Mouse (Mus musculus): Measurements from ENCODE around the gene Cobll1. TPM values are rescaled to one million over a fixed set of nuclear protein-coding genes. Genes with fewer than 3 reads are reported as not detected.
A peak's percentile ranks its signal among the peaks of the same experiment; 100 is the strongest.

The Cobll1 gene
- polyA plus RNA-seq, 1 experiment from 2014 or later, result 4.3 TPM

DNA sequence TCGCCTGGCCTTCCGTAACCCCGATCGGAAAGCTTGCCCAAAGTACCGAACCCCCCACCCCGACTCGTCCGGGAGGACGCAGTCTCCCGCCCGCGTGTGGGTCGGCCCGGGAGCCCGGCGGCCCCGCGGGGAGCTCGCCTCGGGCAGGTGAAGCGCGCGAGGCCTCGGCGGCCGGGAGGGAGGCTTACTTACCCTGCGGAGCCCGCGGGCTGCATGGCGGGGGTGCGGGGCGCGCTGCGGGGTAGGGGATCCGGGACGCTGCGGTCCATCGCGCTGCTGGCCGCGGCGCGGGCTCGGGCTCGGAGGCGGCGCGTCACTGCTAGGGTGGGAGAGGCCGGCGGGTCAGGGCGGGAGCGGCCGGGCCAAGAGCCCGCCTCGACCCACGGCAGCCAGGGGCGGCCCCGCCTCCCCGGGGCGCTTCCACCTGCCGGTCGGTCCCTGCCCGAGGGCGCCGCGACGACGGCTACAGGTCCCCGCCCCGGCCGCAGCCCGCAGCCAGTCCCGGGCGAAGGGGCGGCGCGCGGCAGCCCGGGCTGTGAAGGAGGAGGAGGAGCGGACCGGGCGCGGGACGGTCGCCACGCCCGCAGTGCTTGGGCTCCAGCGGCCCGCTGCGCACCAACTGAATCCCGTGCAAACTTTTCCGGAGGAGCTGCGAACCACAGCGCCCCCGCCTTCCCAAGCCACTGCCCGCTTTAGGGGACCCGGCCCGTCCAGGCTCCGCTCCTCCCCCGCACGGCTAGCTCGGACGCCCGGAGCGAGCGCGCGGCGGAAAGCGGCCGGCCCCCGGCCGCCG is 836 bp downstream of the Cobll1 start:
- WGBS, result under 1% methylated on average over 89 of the region's 114 CpGs
- peak; percentile 47 for DNase-seq (ENCODE audit: low spot score)
- ATAC-seq (ENCODE audit: low FRiP score), result peak; percentile 86

DNA sequence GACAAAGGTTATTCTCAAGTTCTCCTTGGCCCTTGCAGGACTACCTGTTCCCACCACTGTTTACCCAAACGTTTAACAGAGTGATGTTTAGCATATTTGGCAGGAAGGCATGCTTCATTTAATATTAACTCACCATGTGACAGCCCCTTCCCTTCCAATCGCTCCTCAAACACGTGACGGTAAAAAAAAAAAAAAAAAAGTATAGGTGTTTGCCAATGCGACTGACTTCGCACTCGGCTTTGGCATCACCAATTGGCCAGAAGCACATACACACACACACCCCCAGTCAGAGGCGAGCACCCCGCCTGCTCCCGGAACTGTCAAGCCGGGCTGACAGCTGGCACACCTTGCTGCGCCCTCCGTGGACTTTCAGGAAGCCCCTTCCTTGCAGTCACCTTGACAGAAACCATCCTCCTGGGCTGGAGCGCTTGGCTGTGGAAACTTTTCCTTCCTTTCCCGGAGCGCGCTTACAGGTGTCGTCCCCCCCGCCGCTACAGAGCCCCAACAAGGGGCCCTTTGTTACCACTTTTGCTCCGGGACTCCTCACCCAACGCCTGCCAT is 1.5 kb downstream of the Cobll1 start:
- no peak overlapping the region for H3K27ac ChIP-seq
- WGBS, result under 1% methylated on average over 22 of the region's 22 CpGs
- H3K9ac ChIP-seq, result peak overlapping the region; percentile 61
- no peaks in the 10 kb centered on the region for H3K36me3 ChIP-seq (replicated peaks; ENCODE audit: control insufficient read depth, insufficient read depth)
- no peaks in the 10 kb centered on the region for H3K9me3 ChIP-seq (ENCODE audit: control insufficient read depth, low read length)
- peak overlapping the region; percentile 71 for H3K4me3 ChIP-seq (replicated peaks; ENCODE audit: low read length)
- DNase-seq (ENCODE audit: low spot score), result no peak
- H3K4me1 ChIP-seq (replicated peaks; ENCODE audit: control insufficient read depth, insufficient read depth, low read length), result 0 out of 2 replicates have a peak, but pooled peaks cover 7% of the 10 kb centered on the region
- H3K4me2 ChIP-seq (replicated peaks), result peak overlapping the region; percentile 80
- peaks cover 27% of the 10 kb centered on the region for H3K27me3 ChIP-seq (ENCODE audit: control insufficient read depth, insufficient read depth, low read length)
- ATAC-seq (ENCODE audit: low FRiP score), result peak; percentile 19; the same call in 1 of the 2 replicates

More for the DNA sequence above, 836 bp downstream of the Cobll1 start:
- H3K4me3 ChIP-seq (replicated peaks; ENCODE audit: low read length), result peak overlapping the region; percentile 71
- H3K9ac ChIP-seq, result peak overlapping the region; percentile 61
- H3K4me2 ChIP-seq (replicated peaks), result peak overlapping the region; percentile 80
- H3K4me1 ChIP-seq (replicated peaks; ENCODE audit: control insufficient read depth, insufficient read depth, low read length), result 0 out of 2 replicates have a peak, but pooled peaks cover 7% of the 10 kb centered on the region
- peaks cover 27% of the 10 kb centered on the region for H3K27me3 ChIP-seq (ENCODE audit: control insufficient read depth, insufficient read depth, low read length)
- no peaks in the 10 kb centered on the region for H3K36me3 ChIP-seq (replicated peaks; ENCODE audit: control insufficient read depth, insufficient read depth)
- peak overlapping the region; percentile 26; the same call in 1 of the 2 replicates for H3K27ac ChIP-seq
- no peaks in the 10 kb centered on the region for H3K9me3 ChIP-seq (ENCODE audit: control insufficient read depth, low read length)

DNA sequence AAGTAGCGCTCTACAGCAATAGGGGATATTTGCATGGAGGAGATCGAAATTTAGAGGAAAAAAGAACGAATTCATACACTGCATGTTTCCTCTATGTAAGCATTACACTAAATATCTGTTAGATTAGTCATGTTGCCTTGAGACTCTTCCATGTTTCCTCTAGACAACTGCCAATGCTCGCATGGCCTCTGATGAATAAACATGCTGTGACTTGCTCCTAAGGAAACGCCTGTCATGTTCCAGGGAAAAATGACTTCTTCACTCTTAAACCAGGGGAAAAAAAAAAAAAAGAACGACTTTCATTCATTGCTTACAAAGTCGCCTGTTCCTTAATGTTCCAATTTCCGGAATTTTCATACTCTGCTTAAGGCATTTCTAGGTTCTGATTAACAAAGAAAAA is 2.1 kb downstream of the Cobll1 start:
- DNase-seq (ENCODE audit: low spot score), result no peak
- peak overlapping the region; percentile 71; the same call in 1 of the 2 replicates for H3K4me3 ChIP-seq (replicated peaks; ENCODE audit: low read length)
- peaks cover 27% of the 10 kb centered on the region for H3K27me3 ChIP-seq (ENCODE audit: control insufficient read depth, insufficient read depth, low read length)
- no peak for ATAC-seq (ENCODE audit: low FRiP score)
- 53% methylated on average over 8 of the region's 8 CpGs for WGBS
- H3K4me1 ChIP-seq (replicated peaks; ENCODE audit: control insufficient read depth, insufficient read depth, low read length), result 0 out of 2 replicates have a peak, but pooled peaks cover 7% of the 10 kb centered on the region
- no peak overlapping the region for H3K27ac ChIP-seq
- H3K4me2 ChIP-seq (replicated peaks), result peak overlapping the region; percentile 80
- no peak overlapping the region for H3K9ac ChIP-seq
- no peaks in the 10 kb centered on the region for H3K9me3 ChIP-seq (ENCODE audit: control insufficient read depth, low read length)
- H3K36me3 ChIP-seq (replicated peaks; ENCODE audit: control insufficient read depth, insufficient read depth), result no peaks in the 10 kb centered on the region

DNA sequence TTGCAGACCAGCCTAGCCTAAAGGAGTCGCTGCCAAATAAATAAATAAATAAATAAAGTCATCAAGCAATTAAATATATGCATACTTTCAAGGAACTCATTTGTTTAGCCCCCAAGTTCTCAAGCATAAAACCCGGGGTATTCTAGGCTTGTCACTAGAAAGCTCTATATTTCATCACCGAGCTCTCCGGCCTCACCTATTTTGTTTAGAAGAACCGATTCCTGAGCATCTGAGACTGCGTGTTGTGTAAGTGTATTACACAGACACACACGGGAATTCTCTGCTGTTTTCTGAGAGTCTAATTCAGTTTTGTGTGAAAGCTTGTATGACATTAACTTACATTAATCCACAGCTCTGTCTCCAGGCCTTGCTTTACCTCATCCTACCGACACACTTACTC is 2.6 kb downstream of the Cobll1 start:
- Histone ChIP-seq H3K4me1 (replicated peaks; ENCODE audit: control insufficient read depth, insufficient read depth, low read length) (0 out of 2 replicates have a peak, but pooled peaks cover 7% of the 10 kb centered on the region), H3K4me2 (replicated peaks) (no peak overlapping the region), H3K36me3 (replicated peaks; ENCODE audit: control insufficient read depth, insufficient read depth) (no peaks in the 10 kb centered on the region), H3K27me3 (ENCODE audit: control insufficient read depth, insufficient read depth, low read length) (peaks cover 27% of the 10 kb centered on the region), H3K4me3 (replicated peaks; ENCODE audit: low read length) (no peak overlapping the region), H3K27ac (no peak overlapping the region), H3K9ac (no peak overlapping the region), H3K9me3 (ENCODE audit: control insufficient read depth, low read length) (no peaks in the 10 kb centered on the region)
- ATAC-seq (ENCODE audit: low FRiP score) (no peak), DNase-seq (ENCODE audit: low spot score) (no peak)
- 80% methylated on average over 8 of the region's 8 CpGs for WGBS

DNA sequence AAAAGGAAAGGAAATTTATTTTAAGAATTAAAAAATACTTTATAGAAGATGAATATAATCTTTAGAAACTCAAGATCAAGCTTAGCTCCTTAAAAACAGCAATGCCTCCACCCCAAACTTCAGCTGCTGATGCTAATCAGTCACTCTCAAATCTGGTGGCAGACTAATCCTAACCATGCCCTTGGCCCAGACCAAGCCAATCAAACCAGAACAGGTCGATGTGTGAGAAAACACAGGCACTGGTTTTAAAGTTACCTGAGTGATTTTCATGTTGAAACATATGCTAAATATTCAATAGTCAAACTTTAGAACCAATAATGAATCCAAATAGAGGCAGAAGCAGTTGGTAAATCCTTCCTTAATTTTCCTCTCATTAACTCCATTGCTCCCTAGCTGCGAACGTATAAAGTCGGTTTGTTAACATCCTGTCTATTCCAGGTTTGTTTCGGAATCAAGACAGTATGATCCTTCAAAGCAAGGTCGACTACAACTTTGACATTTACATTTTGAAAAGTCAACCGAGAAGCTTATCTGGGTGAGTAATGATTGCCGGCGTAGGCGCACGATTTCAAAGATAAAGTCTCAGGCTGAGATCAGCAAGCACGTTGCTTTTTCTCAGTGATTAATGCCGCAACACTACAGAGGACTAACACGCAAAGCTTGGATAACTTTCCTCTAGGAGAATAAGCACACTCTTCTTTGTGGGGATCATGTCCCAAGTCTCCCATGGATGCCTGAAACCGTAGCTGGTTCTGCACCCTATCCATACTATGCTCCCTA is 6.3 kb downstream of the Cobll1 start:
- 87% methylated on average over 15 of the region's 15 CpGs for WGBS

DNA sequence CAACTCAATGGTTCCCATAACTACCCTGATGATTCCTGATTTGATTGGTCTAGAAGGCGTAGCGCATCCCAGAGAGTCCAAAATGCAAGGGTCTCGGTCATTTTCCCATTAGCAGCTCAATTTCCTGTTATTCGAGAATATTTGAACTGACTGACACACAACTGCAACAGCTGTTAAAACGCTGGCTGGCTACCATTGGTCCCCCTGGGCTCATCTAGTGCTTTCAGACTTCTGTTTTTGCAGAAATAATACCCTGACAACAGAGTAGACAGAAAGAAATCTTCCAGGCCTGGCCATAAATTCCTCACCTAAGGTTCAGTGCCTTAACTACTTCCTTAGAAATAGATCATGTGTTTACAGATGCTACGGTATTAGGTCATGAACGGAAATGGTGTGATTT is 10.8 kb downstream of the Cobll1 start:
- no peak overlapping the region for H3K4me3 ChIP-seq (replicated peaks; ENCODE audit: low read length)
- no peaks in the 10 kb centered on the region for H3K36me3 ChIP-seq (replicated peaks; ENCODE audit: control insufficient read depth, insufficient read depth)
- no peaks in the 10 kb centered on the region for H3K27me3 ChIP-seq (ENCODE audit: control insufficient read depth, insufficient read depth, low read length)
- H3K9ac ChIP-seq, result no peak overlapping the region
- ATAC-seq (ENCODE audit: low FRiP score), result no peak
- 91% methylated on average over 7 of the region's 7 CpGs for WGBS
- DNase-seq (ENCODE audit: low spot score), result no peak
- H3K9me3 ChIP-seq (ENCODE audit: control insufficient read depth, low read length), result no peaks in the 10 kb centered on the region
- H3K4me2 ChIP-seq (replicated peaks), result no peak overlapping the region
- no peaks in the 10 kb centered on the region for H3K4me1 ChIP-seq (replicated peaks; ENCODE audit: control insufficient read depth, insufficient read depth, low read length)
- H3K27ac ChIP-seq, result no peak overlapping the region

More for the DNA sequence above, 6.3 kb downstream of the Cobll1 start:
- H3K36me3 ChIP-seq (replicated peaks; ENCODE audit: control insufficient read depth, insufficient read depth), result no peaks in the 10 kb centered on the region
- ATAC-seq (ENCODE audit: low FRiP score) (no peak), DNase-seq (ENCODE audit: low spot score) (no peak)
- H3K4me1 ChIP-seq (replicated peaks; ENCODE audit: control insufficient read depth, insufficient read depth, low read length), result 0 out of 2 replicates have a peak, but pooled peaks cover 7% of the 10 kb centered on the region
- H3K9ac ChIP-seq, result no peak overlapping the region
- H3K9me3 ChIP-seq (ENCODE audit: control insufficient read depth, low read length), result no peaks in the 10 kb centered on the region
- H3K4me2 ChIP-seq (replicated peaks), result no peak overlapping the region
- H3K27ac ChIP-seq, result no peak overlapping the region
- no peak overlapping the region for H3K4me3 ChIP-seq (replicated peaks; ENCODE audit: low read length)
- H3K27me3 ChIP-seq (ENCODE audit: control insufficient read depth, insufficient read depth, low read length), result peaks cover 14% of the 10 kb centered on the region

DNA sequence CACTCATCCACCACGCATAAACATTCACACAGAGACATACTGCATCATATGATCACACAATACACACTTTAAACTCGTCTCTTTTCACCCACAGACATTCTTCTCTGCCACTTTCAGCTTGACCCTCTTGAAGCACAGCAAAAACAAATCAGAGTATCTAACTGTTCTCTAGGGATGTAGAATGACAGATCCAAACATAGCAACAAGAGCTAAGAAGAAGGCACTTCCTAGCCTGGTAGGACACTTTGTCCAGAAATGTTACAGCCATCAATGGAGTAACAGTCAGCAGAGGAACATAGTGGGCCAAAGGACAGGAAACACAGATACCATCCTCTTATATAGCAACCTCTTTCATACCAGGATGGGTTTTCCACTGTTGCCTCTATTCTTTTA is 11.3 kb downstream of the Cobll1 start:
- H3K27ac ChIP-seq, result no peak overlapping the region
- H3K9me3 ChIP-seq (ENCODE audit: control insufficient read depth, low read length), result no peaks in the 10 kb centered on the region
- no peak for DNase-seq (ENCODE audit: low spot score)
- H3K27me3 ChIP-seq (ENCODE audit: control insufficient read depth, insufficient read depth, low read length), result no peaks in the 10 kb centered on the region
- no peak overlapping the region for H3K9ac ChIP-seq
- no peaks in the 10 kb centered on the region for H3K4me1 ChIP-seq (replicated peaks; ENCODE audit: control insufficient read depth, insufficient read depth, low read length)
- ATAC-seq (ENCODE audit: low FRiP score), result no peak
- WGBS, result 87% methylated on average over 2 of the region's 2 CpGs
- H3K36me3 ChIP-seq (replicated peaks; ENCODE audit: control insufficient read depth, insufficient read depth), result no peaks in the 10 kb centered on the region
- H3K4me3 ChIP-seq (replicated peaks; ENCODE audit: low read length), result no peak overlapping the region
- no peak overlapping the region for H3K4me2 ChIP-seq (replicated peaks)

DNA sequence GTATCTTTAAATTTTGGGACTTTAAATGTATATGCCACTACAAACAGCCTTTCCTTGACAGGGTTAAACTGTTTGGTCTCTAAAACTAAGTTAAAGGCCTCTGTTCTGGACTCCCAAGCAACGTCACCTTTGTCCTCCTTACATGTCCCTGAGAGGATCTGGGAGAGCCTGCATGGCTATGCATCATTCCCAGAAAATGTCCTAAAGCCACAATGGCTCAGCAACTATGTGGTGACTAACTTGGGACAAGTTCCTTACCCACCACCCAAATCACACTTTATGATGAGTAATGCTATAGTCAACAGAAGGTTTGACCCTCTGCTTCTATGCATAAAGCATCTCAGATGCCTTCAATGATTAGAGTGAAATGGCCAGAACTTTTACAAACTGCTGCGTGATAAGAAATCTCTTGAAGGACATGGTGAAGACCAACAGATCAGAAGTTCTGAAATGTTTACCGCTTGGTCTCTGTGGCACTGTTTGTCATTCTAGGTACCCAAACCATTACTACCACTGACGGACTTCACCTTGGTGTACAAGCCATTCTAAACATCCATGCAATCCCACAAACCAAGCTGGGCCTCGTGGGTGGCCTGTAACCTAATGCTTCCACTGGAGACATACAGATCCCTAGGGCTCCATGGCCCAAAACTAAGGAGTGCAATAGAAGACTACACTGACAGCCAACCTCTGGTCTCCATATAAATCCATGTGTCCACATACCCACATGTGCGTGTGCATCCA is 11.9 kb downstream of the Cobll1 start:
- WGBS, result 89% methylated on average over 6 of the region's 6 CpGs
- Histone ChIP-seq H3K27me3 (ENCODE audit: control insufficient read depth, insufficient read depth, low read length) (no peaks in the 10 kb centered on the region), H3K9ac (no peak overlapping the region), H3K4me2 (replicated peaks) (no peak overlapping the region), H3K36me3 (replicated peaks; ENCODE audit: control insufficient read depth, insufficient read depth) (no peaks in the 10 kb centered on the region), H3K4me3 (replicated peaks; ENCODE audit: low read length) (no peak overlapping the region), H3K9me3 (ENCODE audit: control insufficient read depth, low read length) (no peaks in the 10 kb centered on the region), H3K4me1 (replicated peaks; ENCODE audit: control insufficient read depth, insufficient read depth, low read length) (no peaks in the 10 kb centered on the region), H3K27ac (no peak overlapping the region)
- no peak for DNase-seq (ENCODE audit: low spot score)
- ATAC-seq (ENCODE audit: low FRiP score), result no peak

All from hindbrain, embryonic 14.5 days (tissue).